Comparison of ENCODE assay signal across 23 mouse cellular contexts in genomic region chr4:125252228-125252627, GRCm38 (mm10).
"Had no signal": no experiment of that assay in that cellular context is flagged by ENCODE, and none has a peak within 500 bp of the region (broad histone marks: within the 10 kb centered on the region; RNA-seq: fewer than 3 reads in every experiment).

No protein-coding gene starts in this region.

- H3K27ac ChIP-seq: kidney, postnatal 0 days; layer of hippocampus, adult 2 months; limb, embryonic 10.5 days; limb, embryonic 13.5 days; liver, embryonic 12.5 days; liver, embryonic 15.5 days; lung, embryonic 15.5 days; neural tube, embryonic 12.5 days; neural tube, embryonic 15.5 days; stomach, postnatal 0 days had no signal

- H3K4me3 ChIP-seq: layer of hippocampus, adult 2 months; limb, embryonic 10.5 days; limb, embryonic 13.5 days; liver, embryonic 12.5 days; liver, embryonic 15.5 days; lung, embryonic 15.5 days; neural tube, embryonic 12.5 days; neural tube, embryonic 15.5 days had no signal

- ATAC-seq: intestine, postnatal 0 days; liver, embryonic 12.5 days had no signal

- H3K27me3 ChIP-seq: liver, embryonic 15.5 days; lung, embryonic 15.5 days; neural tube, embryonic 12.5 days had no signal

- H3K9ac ChIP-seq: limb, embryonic 13.5 days; liver, embryonic 12.5 days; liver, embryonic 15.5 days; lung, embryonic 15.5 days; neural tube, embryonic 12.5 days; neural tube, embryonic 15.5 days had no signal

- H3K9me3 ChIP-seq: limb, embryonic 10.5 days; limb, embryonic 13.5 days; liver, embryonic 12.5 days; liver, embryonic 15.5 days; lung, embryonic 15.5 days; neural tube, embryonic 12.5 days; neural tube, embryonic 15.5 days had no signal

- H3K4me2 ChIP-seq: limb, embryonic 13.5 days; liver, embryonic 12.5 days; liver, embryonic 15.5 days; lung, embryonic 15.5 days; neural tube, embryonic 12.5 days; neural tube, embryonic 15.5 days had no signal

- H3K36me3 ChIP-seq: limb, embryonic 10.5 days; limb, embryonic 13.5 days; liver, embryonic 12.5 days; liver, embryonic 15.5 days; lung, embryonic 15.5 days; neural tube, embryonic 12.5 days; neural tube, embryonic 15.5 days had no signal

- H3K4me1 ChIP-seq: limb, embryonic 10.5 days; limb, embryonic 13.5 days; liver, embryonic 12.5 days; liver, embryonic 15.5 days; lung, embryonic 15.5 days; neural tube, embryonic 12.5 days had no signal

- DNase-seq: kidney, adult 2 months; kidney, postnatal 25 days; layer of hippocampus, adult 9-11 months; liver; lung, adult 18-20 months; lung, postnatal 4 days; right cerebral cortex, adult 18-20 months; right cerebral cortex, postnatal 14 days; right cerebral cortex, postnatal 4 days; thymus, adult 2 months; thymus, postnatal 14 days; thymus, postnatal 4 days had no signal
